Mouse (Mus musculus) stomach, postnatal 0 days (tissue): ENCODE measurements around the gene Rprd1b.

ENCODE experiments used
- CTCF ChIP-seq: IDR thresholded peaks from 2 replicates; pipeline ENCODE4 v1.5.1; 2016; ENCODE audit warnings: antibody characterized with exemption, low read depth, mild to moderate bottlenecking, moderate library complexity
- EP300 ChIP-seq: optimal IDR thresholded peaks from 2 replicates; pipeline ENCODE3; 2016; ENCODE audit warnings: antibody characterized with exemption

DNA sequence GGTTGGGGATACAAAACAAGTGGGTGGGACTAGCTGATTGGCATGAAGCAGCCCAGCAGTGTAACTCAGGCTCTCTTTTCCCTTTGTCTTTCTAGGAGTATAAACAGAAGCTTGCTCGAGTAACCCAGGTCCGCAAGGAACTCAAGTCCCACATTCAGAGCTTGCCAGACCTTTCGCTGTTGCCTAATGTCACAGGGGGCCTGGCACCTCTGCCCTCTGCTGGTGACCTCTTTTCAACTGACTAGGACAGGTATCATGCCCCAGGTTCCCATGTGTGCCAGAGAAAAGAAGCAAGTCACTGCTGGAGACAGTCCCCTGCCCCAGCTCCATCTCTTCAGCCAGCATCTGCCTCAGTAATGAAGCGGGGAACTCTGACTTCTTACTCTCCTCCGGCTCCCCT, 46.5 kb downstream of the Rprd1b start:
- TF ChIP-seq CTCF (no peak), EP300 (no peak)
